Mouse (Mus musculus) forebrain, embryonic 10.5 days (tissue): ENCODE data around the gene Narfl. TPM values are rescaled to one million over a fixed set of nuclear protein-coding genes. Genes with fewer than 3 reads are reported as not detected.

Source experiments
- DNase-seq: peaks from one replicate; pipeline ENCODE4 v3.0.0-alpha.2; 2017; ENCODE audit warnings: low spot score; ENCODE audit errors: extremely low spot score
- H3K27ac ChIP-seq: fragments of 300-500 bp; sonication (generic); 2 replicates; pipeline ENCODE4 v1.5.1; 2016; ENCODE audit warnings: mild to moderate bottlenecking
- H3K27me3 ChIP-seq: fragments of 300-500 bp; sonication (generic); 2 replicates; pipeline ENCODE4 v1.6.1; 2016; ENCODE audit warnings: mild to moderate bottlenecking; ENCODE audit not compliant: poor library complexity, severe bottlenecking
- H3K36me3 ChIP-seq: fragments of 300-500 bp; sonication (generic); replicated peaks from 2 replicates; pipeline ENCODE4 v1.6.1; 2016; ENCODE audit warnings: mild to moderate bottlenecking, moderate library complexity
- H3K4me1 ChIP-seq: fragments of 300-500 bp; sonication (generic); 2 replicates; pipeline ENCODE4 v1.6.1; 2016
- H3K4me3 ChIP-seq: fragments of 300-500 bp; sonication (generic); 2 replicates; pipeline ENCODE4 v1.5.1; 2016; ENCODE audit warnings: mild to moderate bottlenecking, moderate library complexity
- H3K9me3 ChIP-seq: fragments of 300-500 bp; sonication (generic); 2 replicates; pipeline ENCODE4 v1.6.1; 2016; ENCODE audit warnings: mild to moderate bottlenecking, moderate library complexity
- WGBS: fragments of 180-500 bp; shearing (Covaris S2); methylation state at CpG from one replicate; pipeline ENCODE4 v1.1.7; 2016; 5-methylcytosine and 5-hydroxymethylcytosine counted together
- microRNA-seq: library from miRNA; unstranded; fragments of <30 nt; microRNA quantifications from one replicate; pipeline ENCODE4, GENCODE M21; 2017
- polyA plus RNA-seq: library from polyadenylated mRNA; unstranded; fragments of >200 nt; fragmentation: Nextera tagmentation; extraction: Ambion mirVana; gene quantifications from 2 replicates; pipeline ENCODE4 v1.2.1, GENCODE M21; 2016

Narfl gene
- polyA plus RNA-seq, 1 experiment from 2014 or later = 26.1 TPM

DNA sequence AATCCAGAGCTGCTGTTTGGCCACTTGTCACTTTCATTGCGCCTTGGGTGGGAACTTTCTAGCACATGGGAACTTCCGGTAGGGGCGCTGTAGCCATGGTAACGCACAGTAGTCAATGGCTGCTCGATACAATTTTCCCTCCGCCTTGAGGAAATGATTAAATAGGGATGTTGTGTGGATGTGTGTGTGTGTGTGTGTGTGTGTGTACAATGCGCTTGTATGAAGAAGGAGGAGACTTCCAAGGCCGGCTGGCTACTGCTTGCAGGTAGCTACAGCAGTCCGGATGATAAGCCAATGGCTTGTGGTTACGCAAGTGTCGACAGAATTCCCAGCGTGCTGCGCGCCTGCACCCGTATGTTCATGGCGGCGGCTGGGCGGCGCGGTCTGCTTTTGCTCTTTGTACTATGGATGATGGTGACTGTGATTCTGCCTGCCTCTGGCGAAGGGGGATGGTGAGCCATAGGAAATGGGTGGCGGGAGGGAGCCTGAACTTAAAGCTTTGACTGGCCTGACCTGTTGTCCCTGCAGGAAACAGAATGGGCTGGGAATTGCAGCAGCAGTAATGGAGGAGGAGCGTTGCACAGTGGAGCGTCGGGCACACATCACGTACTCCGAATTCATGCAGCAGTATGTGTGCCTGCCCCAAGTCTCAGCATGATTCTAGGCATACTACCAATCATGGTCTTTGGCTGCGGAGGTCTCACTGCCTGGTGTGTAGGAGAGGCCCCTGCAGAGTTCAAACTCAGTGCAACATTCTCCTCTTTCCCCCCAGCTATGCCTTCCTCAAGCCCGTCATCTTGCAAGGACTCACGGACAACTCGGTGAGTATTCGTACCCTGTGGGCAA is 55.4 kb downstream of the Narfl start, which contains the start of gene Jmjd8:
Jmjd8 (plus strand) TSS at position 156 of the 846 bp plus-strand sequence.
- no peaks in the 10 kb centered on the region for H3K27me3 ChIP-seq
- peak; percentile 85 for DNase-seq
- peaks cover 58% of the 10 kb centered on the region for H3K36me3 ChIP-seq
- 2% methylated on average over 32 of the region's 32 CpGs for WGBS
- peak within 1 kb of the TSS; percentile 94 for H3K27ac ChIP-seq
- peak within 1 kb of the TSS; percentile 77 for H3K4me3 ChIP-seq
- peaks cover 83% of the 10 kb centered on the region for H3K4me1 ChIP-seq
- H3K9me3 ChIP-seq = no peaks in the 10 kb centered on the region

DNA sequence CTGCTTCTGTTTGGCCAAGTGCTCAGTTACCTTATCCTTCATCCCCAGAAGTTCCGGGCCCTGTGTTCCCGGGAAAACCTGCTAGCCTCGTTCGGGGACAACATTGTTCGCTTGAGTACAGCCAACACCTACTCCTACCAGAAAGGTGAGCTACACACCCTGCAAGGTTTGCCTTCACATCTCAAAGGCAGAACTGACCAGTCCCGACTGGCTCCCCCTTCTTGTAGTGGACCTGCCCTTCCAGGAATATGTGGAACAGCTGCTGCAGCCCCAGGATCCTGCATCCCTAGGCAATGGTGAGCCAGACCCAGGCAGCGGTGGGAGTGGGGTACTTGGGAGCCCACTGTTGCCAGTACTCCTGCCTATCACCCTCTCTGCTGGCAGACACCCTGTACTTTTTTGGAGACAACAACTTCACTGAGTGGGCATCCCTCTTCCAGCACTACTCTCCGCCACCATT is 56.0 kb downstream of the Narfl start:
- 44% methylated on average over 8 of the region's 8 CpGs for WGBS
- DNase-seq = no peak
- Histone ChIP-seq H3K27me3 (no peaks in the 10 kb centered on the region), H3K36me3 (peaks cover 62% of the 10 kb centered on the region), H3K9me3 (no peaks in the 10 kb centered on the region), H3K27ac (peak overlapping the region; percentile 94), H3K4me3 (peak overlapping the region; percentile 77), H3K4me1 (peaks cover 83% of the 10 kb centered on the region)

DNA sequence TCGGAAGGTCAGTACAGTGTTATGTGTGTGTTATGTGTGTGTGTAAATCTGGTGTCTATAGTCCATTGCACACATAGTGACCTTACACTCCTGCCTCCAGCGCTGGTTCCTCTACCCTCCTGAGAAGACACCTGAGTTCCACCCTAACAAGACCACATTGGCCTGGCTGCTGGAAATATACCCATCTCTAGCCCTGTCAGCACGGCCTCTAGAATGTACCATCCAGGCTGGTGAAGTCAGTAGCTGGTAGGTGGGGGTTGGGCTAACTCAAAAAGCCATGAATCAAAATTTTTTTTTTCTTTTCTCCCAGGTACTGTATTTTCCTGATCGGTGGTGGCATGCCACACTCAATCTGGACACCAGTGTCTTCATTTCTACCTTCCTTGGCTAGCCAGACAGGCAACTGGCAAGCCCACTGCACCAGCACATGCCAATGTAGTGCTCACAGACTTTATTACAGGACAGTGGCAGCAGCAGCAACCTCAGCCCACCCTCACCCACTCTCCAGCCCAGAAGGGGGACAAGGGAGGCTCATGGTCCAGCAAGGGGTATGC is 56.7 kb downstream of the Narfl start:
- peak overlapping the region; percentile 77 for H3K4me3 ChIP-seq
- H3K27ac ChIP-seq = 0 out of 2 replicates have a peak overlapping the region, but pooled peaks have one; percentile 27
- H3K9me3 ChIP-seq = no peaks in the 10 kb centered on the region
- no peak for DNase-seq
- 93% methylated on average over 4 of the region's 4 CpGs for WGBS
- peaks cover 68% of the 10 kb centered on the region for H3K36me3 ChIP-seq
- no peaks in the 10 kb centered on the region for H3K27me3 ChIP-seq
- H3K4me1 ChIP-seq = peaks cover 83% of the 10 kb centered on the region

DNA sequence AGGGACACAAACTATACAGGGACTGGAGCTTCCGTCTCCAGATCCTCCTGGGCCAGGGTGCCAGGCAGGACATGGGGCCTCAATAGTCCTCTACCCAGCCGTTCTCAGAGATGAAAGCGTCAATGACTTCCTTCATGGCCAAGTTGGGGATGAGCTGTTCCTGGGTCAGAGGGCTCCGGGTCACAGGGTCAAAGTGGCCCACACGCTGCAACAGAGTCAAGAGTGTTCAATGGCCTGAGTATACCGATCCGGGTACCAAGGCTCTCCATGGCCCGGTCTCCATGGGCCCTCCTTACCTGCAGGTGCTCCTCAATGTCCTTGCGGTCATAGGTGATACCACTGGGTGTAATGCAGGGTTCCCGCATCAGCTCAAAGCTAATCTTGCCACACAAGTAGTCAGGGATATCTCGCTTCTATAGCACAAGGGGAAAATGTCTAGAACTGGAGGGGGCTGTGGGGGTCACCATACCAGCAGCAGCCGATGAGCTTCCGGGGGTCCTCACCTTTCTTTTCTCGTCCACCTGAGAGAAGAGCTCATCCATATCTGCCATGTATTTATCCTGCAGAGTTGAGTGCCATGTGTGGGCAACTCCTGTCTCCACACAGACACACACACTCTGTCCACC is 57.3 kb downstream of the Narfl start:
- DNase-seq = no peak
- peaks cover 70% of the 10 kb centered on the region for H3K36me3 ChIP-seq
- H3K4me3 ChIP-seq = peak overlapping the region; percentile 77
- no peaks in the 10 kb centered on the region for H3K9me3 ChIP-seq
- no peaks in the 10 kb centered on the region for H3K27me3 ChIP-seq
- WGBS = 89% methylated on average over 14 of the region's 14 CpGs
- H3K27ac ChIP-seq = 0 out of 2 replicates have a peak overlapping the region, but pooled peaks have one; percentile 27
- H3K4me1 ChIP-seq = peaks cover 83% of the 10 kb centered on the region

DNA sequence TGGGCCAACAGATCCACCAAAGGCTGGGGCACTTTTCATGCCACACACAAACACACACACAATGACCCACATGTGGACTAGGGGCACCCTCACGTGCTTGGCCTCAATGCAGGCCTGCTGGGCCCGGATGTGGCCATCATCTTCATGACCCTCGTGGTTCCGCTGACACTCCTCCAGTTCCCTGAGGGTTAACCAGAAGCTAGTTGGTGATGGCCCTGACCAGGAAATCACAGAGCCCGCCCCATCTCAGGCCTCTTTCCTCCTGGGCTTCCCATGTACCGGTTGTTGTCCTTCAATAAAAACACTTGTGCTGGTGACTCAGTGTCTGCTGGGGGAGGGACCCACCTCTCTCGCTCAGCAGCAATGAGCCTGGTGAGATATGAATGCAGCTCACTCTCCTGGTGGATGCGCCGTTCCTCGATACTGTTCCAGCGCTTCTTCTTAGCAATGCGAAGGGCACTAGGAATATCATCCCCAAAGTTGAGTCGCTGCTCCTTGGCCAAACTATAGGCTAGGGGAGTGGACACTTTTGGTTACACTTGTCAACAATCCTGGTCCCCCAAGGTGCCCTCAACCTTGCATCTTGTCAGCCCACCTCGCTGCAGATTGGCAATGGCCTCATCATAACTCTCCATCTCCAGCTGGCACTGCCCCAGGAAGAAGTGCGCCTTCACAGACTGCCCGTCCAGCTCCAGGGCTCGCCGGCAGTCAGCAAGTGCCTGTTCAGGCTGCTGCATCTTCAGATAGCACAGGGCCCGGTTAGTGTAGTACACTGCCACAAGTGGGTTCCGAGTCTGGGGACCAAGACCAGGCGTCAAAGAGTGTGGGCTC is 58.1 kb downstream of the Narfl start:
- peak overlapping the region; percentile 96 for H3K27ac ChIP-seq

DNA sequence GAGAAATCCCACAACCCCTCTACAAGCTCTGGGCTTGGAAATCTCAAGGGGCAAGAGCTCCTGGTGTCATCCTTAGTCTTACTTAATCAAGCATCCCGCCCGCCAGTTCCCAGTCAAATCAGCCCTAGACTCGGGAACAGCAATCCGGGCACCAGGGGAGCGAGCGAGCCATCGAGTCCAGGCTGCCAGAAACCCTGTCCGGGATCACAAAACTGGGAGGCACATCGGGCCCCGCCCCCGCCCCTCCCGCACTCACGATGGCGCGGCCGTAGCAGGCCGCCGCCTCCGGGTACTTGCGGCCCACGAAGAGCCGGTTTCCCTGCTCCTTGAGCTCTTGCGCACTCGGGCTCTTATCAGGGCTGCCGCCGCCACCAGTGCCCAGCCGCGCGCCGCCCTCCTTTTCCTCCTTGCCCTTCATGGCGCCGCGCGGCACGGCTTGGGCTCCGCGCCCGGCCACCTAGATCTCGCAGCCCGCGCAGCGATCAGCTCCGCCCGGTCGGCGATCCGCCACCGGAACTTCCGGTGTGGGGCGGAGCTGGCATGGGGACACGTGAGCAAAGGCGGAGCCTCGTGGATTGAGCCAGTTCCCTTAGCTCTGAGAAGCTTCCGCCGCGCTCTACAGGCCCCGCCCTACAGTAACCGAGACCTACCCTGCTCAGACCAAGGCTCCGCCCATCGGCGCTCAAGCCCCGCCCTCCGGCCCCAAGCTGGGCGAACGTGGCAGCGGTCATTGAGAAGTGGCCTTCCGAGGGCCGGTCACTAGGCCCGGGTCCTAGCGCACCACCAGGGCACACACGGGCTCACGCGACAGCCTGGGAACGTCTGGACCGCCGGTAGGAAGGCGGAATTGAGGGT is 59.1 kb downstream of the Narfl start:
- H3K4me3 ChIP-seq = peak overlapping the region; percentile 77
- no peaks in the 10 kb centered on the region for H3K9me3 ChIP-seq
- H3K4me1 ChIP-seq = peaks cover 91% of the 10 kb centered on the region
- peak overlapping the region; percentile 96 for H3K27ac ChIP-seq
- peak; percentile 100 for DNase-seq
- H3K27me3 ChIP-seq = no peaks in the 10 kb centered on the region
- peaks cover 60% of the 10 kb centered on the region for H3K36me3 ChIP-seq
- under 1% methylated on average over 77 of the region's 77 CpGs for WGBS

More for the DNA sequence above, 58.1 kb downstream of the Narfl start:
- Histone ChIP-seq H3K4me3 (peak overlapping the region; percentile 77), H3K27me3 (no peaks in the 10 kb centered on the region), H3K9me3 (no peaks in the 10 kb centered on the region), H3K4me1 (peaks cover 86% of the 10 kb centered on the region), H3K36me3 (peaks cover 67% of the 10 kb centered on the region)
- whole genome bisulfite sequencing = 71% methylated on average over 21 of the region's 21 CpGs
- no peak for DNase-seq

Small RNA genes within 50 kb of the gene (microRNA-seq; reads per million reads assigned to microRNA genes)
- not detected for gene Gm25083
- not detected for gene Mir3082
- gene Mir6966 = not detected

Other genes starting within 250 kb of the Narfl start
- 10.9 and 12.1 TPM in 2 replicates for gene Sox8, start 203.1 kb upstream of the Narfl start, polyA plus RNA-seq
- gene Lmf1, start 194.7 kb upstream of the Narfl start, polyA plus RNA-seq = 22.0 and 24.0 TPM in 2 replicates
- gene Gng13, start 56.6 kb upstream of the Narfl start, polyA plus RNA-seq = 0.57 and 0.59 TPM in 2 replicates
- 64.0 and 74.5 TPM in 2 replicates for gene Chtf18, start 46.4 kb upstream of the Narfl start, polyA plus RNA-seq
- gene Rpusd1, start 46.1 kb upstream of the Narfl start, polyA plus RNA-seq = 22.0 and 24.2 TPM in 2 replicates
- gene Mslnl, start 37.7 kb upstream of the Narfl start, polyA plus RNA-seq = not detected in 2 replicates
- gene Msln, start 19.4 kb upstream of the Narfl start, polyA plus RNA-seq = not detected in 2 replicates
- 74.4 and 76.0 TPM in 2 replicates for gene Haghl, start 11.9 kb downstream of the Narfl start, polyA plus RNA-seq
- 1.4 and 1.5 TPM in 2 replicates for gene Ccdc78, start 12.8 kb downstream of the Narfl start, polyA plus RNA-seq
- gene Fam173a, start 19.1 kb downstream of the Narfl start, polyA plus RNA-seq = 68.4 and 79.1 TPM in 2 replicates
- gene AC134908.4, start 21.9 kb downstream of the Narfl start, polyA plus RNA-seq = 2.4 and 4.0 TPM in 2 replicates
- gene Metrn, start 23.4 kb downstream of the Narfl start, polyA plus RNA-seq = 197 and 204 TPM in 2 replicates
- gene Fbxl16, start 35.3 kb downstream of the Narfl start, polyA plus RNA-seq = 7.2 and 7.3 TPM in 2 replicates
- 29.6 and 34.0 TPM in 2 replicates for gene Wdr24, start 49.9 kb downstream of the Narfl start, polyA plus RNA-seq
- 53.9 and 58.7 TPM in 2 replicates for gene Jmjd8, start 55.1 kb downstream of the Narfl start, polyA plus RNA-seq
- 403 TPM in 2 replicates for gene Stub1, start 59.6 kb downstream of the Narfl start, polyA plus RNA-seq
- 0.93 and 1.3 TPM in 2 replicates for gene Rhbdl1, start 63.5 kb downstream of the Narfl start, polyA plus RNA-seq
- 1.7 and 2.3 TPM in 2 replicates for gene Gm20683, start 68.0 kb downstream of the Narfl start, polyA plus RNA-seq
- 28.0 and 31.2 TPM in 2 replicates for gene Rhot2, start 71.1 kb downstream of the Narfl start, polyA plus RNA-seq
- gene Wdr90, start 87.7 kb downstream of the Narfl start, polyA plus RNA-seq = 63.3 and 73.0 TPM in 2 replicates
- gene Mcrip2, start 95.0 kb downstream of the Narfl start, polyA plus RNA-seq = 20.0 and 21.9 TPM in 2 replicates
- gene Mettl26, start 101.3 kb downstream of the Narfl start, polyA plus RNA-seq = 76.7 and 79.1 TPM in 2 replicates
- gene Wfikkn1, start 107.1 kb downstream of the Narfl start, polyA plus RNA-seq = 4.0 and 4.2 TPM in 2 replicates
- 29.4 and 30.9 TPM in 2 replicates for gene Rab40c, start 146.0 kb downstream of the Narfl start, polyA plus RNA-seq
- gene Pigq, start 171.2 kb downstream of the Narfl start, polyA plus RNA-seq = 68.4 and 75.6 TPM in 2 replicates
- 0.89 TPM in 1 of 2 replicates, not detected in the other for gene Nhlrc4, start 171.2 kb downstream of the Narfl start, polyA plus RNA-seq
- gene A930017K11Rik, start 178.8 kb downstream of the Narfl start, polyA plus RNA-seq = 0.09 and 0.14 TPM in 2 replicates
- gene Capn15, start 212.0 kb downstream of the Narfl start, polyA plus RNA-seq = 31.8 and 37.0 TPM in 2 replicates